Mouse (Mus musculus) G1E (cell line): ENCODE measurements around the gene Zcwpw1. TPM values are rescaled to one million over a fixed set of nuclear protein-coding genes. Genes with fewer than 3 reads are reported as not detected.

Experiments
- ATAC-seq: 2 replicates; pipeline ENCODE4 v1.8.0; 2016; ENCODE audit warnings: mild to moderate bottlenecking; ENCODE audit not compliant: insufficient number of reproducible peaks, poor library complexity, low FRiP score, severe bottlenecking; ENCODE audit errors: extremely low read depth
- DNase-seq: peaks from one replicate; pipeline ENCODE4 v3.0.0; 2012; ENCODE audit warnings: low spot score
- H3K27me3 ChIP-seq: 2 replicates; pipeline ENCODE4 v1.6.1; 2012; ENCODE audit warnings: mild to moderate bottlenecking, low read length, inconsistent platforms; ENCODE audit not compliant: insufficient read depth
- H3K36me3 ChIP-seq: replicated peaks from 2 replicates; pipeline ENCODE3; 2012; ENCODE audit warnings: mild to moderate bottlenecking, inconsistent platforms
- H3K4me1 ChIP-seq: 2 replicates; pipeline ENCODE4 v1.6.1; 2012; ENCODE audit warnings: low read depth, low read length, inconsistent platforms, mixed read lengths; ENCODE audit not compliant: insufficient read depth
- H3K4me3 ChIP-seq: 2 replicates; pipeline ENCODE4 v1.5.1; 2012; ENCODE audit warnings: low read depth, mild to moderate bottlenecking, inconsistent platforms, low read length, moderate library complexity, mixed read lengths
- H3K9me3 ChIP-seq: replicated peaks from 2 replicates; pipeline ENCODE4 v1.6.1; 2012; ENCODE audit warnings: inconsistent platforms
- CTCF ChIP-seq: IDR thresholded peaks from 2 replicates; pipeline ENCODE4 v1.5.1; 2012; ENCODE audit warnings: low read depth, low read length, inconsistent platforms, mixed read lengths
- GATA1 ChIP-seq: IDR thresholded peaks from 2 replicates; pipeline ENCODE4 v1.6.1; 2012; ENCODE audit warnings: borderline replicate concordance, low read length, inconsistent platforms, mixed read lengths
- GATA2 ChIP-seq: IDR thresholded peaks from 2 replicates; pipeline ENCODE4 v1.6.1; 2012; ENCODE audit warnings: low read depth, low read length, inconsistent platforms, borderline replicate concordance
- POLR2AphosphoS5 ChIP-seq: IDR thresholded peaks from 2 replicates; pipeline ENCODE4 v1.6.1; 2012; ENCODE audit warnings: low read depth, low read length, inconsistent platforms; ENCODE audit not compliant: insufficient replicate concordance
- TAL1 ChIP-seq: conservative IDR thresholded peaks from 2 replicates; pipeline ENCODE4 v1.6.1; 2012; ENCODE audit warnings: low read depth, low read length, inconsistent platforms, mixed read lengths
- polyA plus RNA-seq: library from polyadenylated mRNA; stranded (reverse); fragments of >175 nt; gene quantifications from 2 replicates; pipeline ENCODE4 v1.2.3, GENCODE M21; 2012
- total RNA-seq, 2 experiments: library from RNA; stranded (forward) in 1 of 2; stranded (reverse) in 1 of 2; fragments of 200-1000 nt in 1 of 2; fragments of >200 nt in 1 of 2; fragmentation: Nextera tagmentation in 1 of 2; gene quantifications; 2 replicates each; pipeline ENCODE4 v1.2.3; 2014 to 2017

Zcwpw1 gene
- total and polyA plus RNA-seq, 3 experiments = 0.34 to 12.9 (median 8.4) TPM

- TF ChIP-seq GATA1 = no peak
- no peak for TF ChIP-seq TAL1
- TF ChIP-seq CTCF = no peak
- TF ChIP-seq POLR2AphosphoS5 = no peak
- TF ChIP-seq GATA2 = no peak
- no peaks in the 10 kb centered on the region for H3K27me3 ChIP-seq
- peaks cover 95% of the 10 kb centered on the region for H3K36me3 ChIP-seq
- peaks cover 85% of the 10 kb centered on the region for H3K4me1 ChIP-seq
- ATAC-seq = no peak
- DNase-seq = no peak
- no peaks in the 10 kb centered on the region for H3K9me3 ChIP-seq
- H3K4me3 ChIP-seq = no peak overlapping the region
These were observed 32.2 kb upstream of the Zcwpw1 start for GRCm38 (mm10) chr5:137755425-137755824.

GRCm38 (mm10) chr5:137756106-137756505 is 31.5 kb upstream of the Zcwpw1 start:
- TF ChIP-seq POLR2AphosphoS5 (no peak), CTCF (no peak), TAL1 (no peak), GATA1 (no peak), GATA2 (no peak)
- no peak for ATAC-seq
- peaks cover 80% of the 10 kb centered on the region for H3K4me1 ChIP-seq
- H3K36me3 ChIP-seq = peaks cover 95% of the 10 kb centered on the region
- DNase-seq = no peak
- no peaks in the 10 kb centered on the region for H3K27me3 ChIP-seq
- no peak overlapping the region for H3K4me3 ChIP-seq
- no peaks in the 10 kb centered on the region for H3K9me3 ChIP-seq

GRCm38 (mm10) chr5:137756882-137757661 is 30.5 kb upstream of the Zcwpw1 start:
- TF ChIP-seq TAL1 = no peak
- TF ChIP-seq CTCF = peak; percentile 99
- TF ChIP-seq GATA1 = no peak
- TF ChIP-seq GATA2 = no peak
- no peak overlapping the region for H3K4me3 ChIP-seq
- no peaks in the 10 kb centered on the region for H3K27me3 ChIP-seq
- ATAC-seq (peak; percentile 25; the same call in 1 of the 2 replicates), DNase-seq (peak; percentile 75)
- H3K36me3 ChIP-seq = peaks cover 90% of the 10 kb centered on the region
- H3K4me1 ChIP-seq = peaks cover 75% of the 10 kb centered on the region
- H3K9me3 ChIP-seq = no peaks in the 10 kb centered on the region

GRCm38 (mm10) chr5:137757887-137758286 is 29.7 kb upstream of the Zcwpw1 start:
- TF ChIP-seq POLR2AphosphoS5 (no peak), TAL1 (no peak), GATA1 (no peak), GATA2 (no peak), CTCF (no peak)
- Histone ChIP-seq H3K4me3 (no peak overlapping the region), H3K9me3 (no peaks in the 10 kb centered on the region), H3K4me1 (peaks cover 67% of the 10 kb centered on the region), H3K36me3 (peaks cover 86% of the 10 kb centered on the region), H3K27me3 (no peaks in the 10 kb centered on the region)
- DNase-seq (no peak), ATAC-seq (no peak)

- no peaks in the 10 kb centered on the region for H3K27me3 ChIP-seq
- TF ChIP-seq GATA1 (no peak), GATA2 (no peak), POLR2AphosphoS5 (no peak), TAL1 (no peak)
- H3K9me3 ChIP-seq = no peaks in the 10 kb centered on the region
- peaks cover 56% of the 10 kb centered on the region for H3K4me1 ChIP-seq
- DNase-seq (no peak), ATAC-seq (no peak)
- H3K36me3 ChIP-seq = peaks cover 75% of the 10 kb centered on the region
- H3K4me3 ChIP-seq = no peak overlapping the region
These were observed 28.6 kb upstream of the Zcwpw1 start for GRCm38 (mm10) chr5:137758921-137759534.

DNA sequence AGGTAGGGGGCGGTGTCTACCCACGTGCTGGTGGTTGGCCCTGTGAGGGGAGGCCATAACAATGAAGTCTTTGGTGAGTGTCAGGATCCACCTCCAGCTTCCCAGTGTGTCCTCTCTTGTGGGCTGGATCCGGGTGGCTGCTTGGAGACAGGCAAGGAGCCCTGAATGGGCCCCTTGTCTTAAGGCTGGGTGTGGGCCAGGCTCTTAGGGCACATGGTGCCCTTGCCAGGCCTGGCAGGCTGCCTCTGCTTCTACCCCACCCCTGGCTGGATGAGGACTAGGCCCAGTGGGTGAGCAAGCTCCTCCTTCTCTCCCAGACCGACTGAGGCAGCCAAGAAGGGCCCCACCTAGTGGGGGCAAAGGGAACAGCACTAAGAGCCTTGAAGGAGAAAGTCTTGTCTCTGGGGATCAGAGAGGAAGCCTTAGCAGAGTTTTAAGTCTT is 27.6 kb upstream of the Zcwpw1 start:
- Histone ChIP-seq H3K36me3 (peaks cover 70% of the 10 kb centered on the region), H3K4me3 (no peak overlapping the region), H3K9me3 (no peaks in the 10 kb centered on the region), H3K4me1 (peaks cover 57% of the 10 kb centered on the region), H3K27me3 (no peaks in the 10 kb centered on the region)
- ATAC-seq = peak; percentile 68; the same call in 1 of the 2 replicates
- TF ChIP-seq GATA2 (no peak), CTCF (peak; percentile 64)
- DNase-seq = peak; percentile 83
